Mouse (Mus musculus): ENCODE measurements around the gene Map3k1. TPM values are rescaled to one million over a fixed set of nuclear protein-coding genes. Genes with fewer than 3 reads are reported as not detected.

The Map3k1 gene
- polyA plus RNA-seq, 1 experiment from 2014 or later = 10.7 TPM

GRCm38 (mm10) chr13:111797021-111797420 is 11.8 kb downstream of the Map3k1 start:
- no peak overlapping the region for H3K27ac ChIP-seq (ENCODE audit: low read length)
- no peaks in the 10 kb centered on the region for H3K9me3 ChIP-seq (ENCODE audit: control insufficient read depth, low read length)
- peaks cover 36% of the 10 kb centered on the region for H3K4me1 ChIP-seq (replicated peaks; ENCODE audit: control insufficient read depth, insufficient read depth, low read length)
- no peaks in the 10 kb centered on the region for H3K27me3 ChIP-seq (replicated peaks; ENCODE audit: control insufficient read depth, insufficient read depth, low read length)
- WGBS = 12% methylated on average over 8 of the region's 8 CpGs
- ATAC-seq = peak; percentile 78
- H3K9ac ChIP-seq (replicated peaks; ENCODE audit: low read depth, low read length) = no peak overlapping the region
- H3K36me3 ChIP-seq (ENCODE audit: control insufficient read depth, insufficient read depth) = no peaks in the 10 kb centered on the region
- no peak overlapping the region for H3K4me2 ChIP-seq (ENCODE audit: low read length)
- no peak overlapping the region for H3K4me3 ChIP-seq (replicated peaks; ENCODE audit: low read length)

- Histone ChIP-seq H3K27ac (ENCODE audit: low read length) (no peak overlapping the region), H3K27me3 (replicated peaks; ENCODE audit: control insufficient read depth, insufficient read depth, low read length) (no peaks in the 10 kb centered on the region), H3K4me1 (replicated peaks; ENCODE audit: control insufficient read depth, insufficient read depth, low read length) (peaks cover 37% of the 10 kb centered on the region), H3K4me2 (ENCODE audit: low read length) (no peak overlapping the region), H3K4me3 (replicated peaks; ENCODE audit: low read length) (no peak overlapping the region), H3K9me3 (ENCODE audit: control insufficient read depth, low read length) (no peaks in the 10 kb centered on the region), H3K9ac (replicated peaks; ENCODE audit: low read depth, low read length) (no peak overlapping the region), H3K36me3 (ENCODE audit: control insufficient read depth, insufficient read depth) (no peaks in the 10 kb centered on the region)
- 50% methylated on average over 11 of the region's 11 CpGs for WGBS
- 0 out of 2 replicates have a peak, but pooled peaks have one; percentile 35 for ATAC-seq
These were observed 12.4 kb downstream of the Map3k1 start for GRCm38 (mm10) chr13:111796191-111796920.

DNA sequence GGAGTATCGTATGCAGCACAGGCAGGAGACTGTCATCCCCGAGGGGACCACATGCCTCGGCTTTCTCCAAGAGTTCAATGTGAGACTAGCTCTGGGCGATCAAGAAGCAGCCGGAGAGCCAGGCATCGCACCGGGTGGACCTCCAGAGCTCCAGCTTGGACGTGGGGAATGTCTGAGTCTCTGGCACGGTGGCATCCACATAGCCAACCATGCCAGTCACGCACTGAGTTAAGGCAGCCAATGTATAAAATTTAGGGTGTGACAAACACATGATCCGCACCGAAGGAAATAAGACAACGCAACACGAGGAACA is 15.9 kb downstream of the Map3k1 start:
- Histone ChIP-seq H3K4me3 (replicated peaks; ENCODE audit: low read length) (no peak overlapping the region), H3K27ac (ENCODE audit: low read length) (no peak overlapping the region), H3K4me2 (ENCODE audit: low read length) (no peak overlapping the region), H3K4me1 (replicated peaks; ENCODE audit: control insufficient read depth, insufficient read depth, low read length) (peaks cover 37% of the 10 kb centered on the region), H3K27me3 (replicated peaks; ENCODE audit: control insufficient read depth, insufficient read depth, low read length) (no peaks in the 10 kb centered on the region), H3K9me3 (ENCODE audit: control insufficient read depth, low read length) (no peaks in the 10 kb centered on the region), H3K9ac (replicated peaks; ENCODE audit: low read depth, low read length) (no peak overlapping the region), H3K36me3 (ENCODE audit: control insufficient read depth, insufficient read depth) (no peaks in the 10 kb centered on the region)
- no peak for ATAC-seq
- WGBS = 88% methylated on average over 14 of the region's 14 CpGs

DNA sequence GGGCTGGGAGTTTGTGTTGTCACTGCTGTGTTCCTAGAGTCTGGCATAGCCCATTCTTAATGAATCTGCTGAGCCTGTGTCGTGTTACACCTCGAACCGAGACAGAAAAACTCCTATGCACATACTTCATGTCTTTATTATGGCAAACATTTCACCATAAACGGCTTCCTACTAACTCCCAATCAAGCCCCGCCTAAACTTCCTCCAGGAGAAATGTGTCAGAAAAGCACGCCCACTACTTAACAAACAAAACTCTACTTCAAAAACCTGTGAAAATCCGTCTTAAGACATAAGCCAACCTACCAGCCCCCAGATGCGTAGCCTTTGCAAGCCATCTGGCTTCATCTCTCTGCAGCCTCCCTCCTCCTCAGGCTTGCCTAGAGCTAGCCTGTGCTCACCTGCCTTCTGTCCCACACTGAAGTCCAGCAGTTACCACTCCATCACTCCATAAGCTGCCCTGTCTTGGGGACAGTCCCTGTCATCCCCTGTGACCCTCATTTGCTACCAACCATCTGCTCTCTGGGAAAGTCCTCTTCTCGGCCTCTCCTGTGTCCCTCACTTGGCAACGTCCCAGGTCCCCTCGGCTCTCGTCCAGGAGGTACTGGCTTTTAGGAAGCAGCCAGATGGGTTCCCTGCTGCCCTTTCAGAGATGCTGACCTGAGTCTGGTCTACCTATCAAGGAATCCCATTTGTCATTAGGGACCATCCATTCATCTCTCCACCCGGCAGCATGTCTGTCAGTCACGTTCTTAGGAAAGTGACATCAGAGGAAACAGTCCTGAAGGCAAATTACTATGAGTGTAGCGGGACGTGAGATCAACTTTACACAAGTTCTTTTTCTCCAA is 16.4 kb downstream of the Map3k1 start:
- ATAC-seq = no peak
- Histone ChIP-seq H3K36me3 (ENCODE audit: control insufficient read depth, insufficient read depth) (no peaks in the 10 kb centered on the region), H3K4me2 (ENCODE audit: low read length) (no peak overlapping the region), H3K27me3 (replicated peaks; ENCODE audit: control insufficient read depth, insufficient read depth, low read length) (no peaks in the 10 kb centered on the region), H3K9me3 (ENCODE audit: control insufficient read depth, low read length) (no peaks in the 10 kb centered on the region), H3K9ac (replicated peaks; ENCODE audit: low read depth, low read length) (no peak overlapping the region), H3K4me1 (replicated peaks; ENCODE audit: control insufficient read depth, insufficient read depth, low read length) (peaks cover 33% of the 10 kb centered on the region), H3K4me3 (replicated peaks; ENCODE audit: low read length) (no peak overlapping the region), H3K27ac (ENCODE audit: low read length) (no peak overlapping the region)
- 57% methylated on average over 16 of the region's 16 CpGs for WGBS

GRCm38 (mm10) chr13:111791596-111791995 is 17.2 kb downstream of the Map3k1 start:
- no peak for ATAC-seq
- Histone ChIP-seq H3K36me3 (ENCODE audit: control insufficient read depth, insufficient read depth) (no peaks in the 10 kb centered on the region), H3K27ac (ENCODE audit: low read length) (no peak overlapping the region), H3K4me1 (replicated peaks; ENCODE audit: control insufficient read depth, insufficient read depth, low read length) (peaks cover 27% of the 10 kb centered on the region), H3K4me2 (ENCODE audit: low read length) (no peak overlapping the region), H3K9me3 (ENCODE audit: control insufficient read depth, low read length) (no peaks in the 10 kb centered on the region), H3K9ac (replicated peaks; ENCODE audit: low read depth, low read length) (no peak overlapping the region), H3K4me3 (replicated peaks; ENCODE audit: low read length) (no peak overlapping the region), H3K27me3 (replicated peaks; ENCODE audit: control insufficient read depth, insufficient read depth, low read length) (no peaks in the 10 kb centered on the region)
- WGBS = 83% methylated on average over 11 of the region's 11 CpGs

- Histone ChIP-seq H3K9me3 (ENCODE audit: control insufficient read depth, low read length) (no peaks in the 10 kb centered on the region), H3K4me1 (replicated peaks; ENCODE audit: control insufficient read depth, insufficient read depth, low read length) (peaks cover 17% of the 10 kb centered on the region), H3K27me3 (replicated peaks; ENCODE audit: control insufficient read depth, insufficient read depth, low read length) (no peaks in the 10 kb centered on the region), H3K36me3 (ENCODE audit: control insufficient read depth, insufficient read depth) (no peaks in the 10 kb centered on the region), H3K4me3 (replicated peaks; ENCODE audit: low read length) (no peak overlapping the region), H3K9ac (replicated peaks; ENCODE audit: low read depth, low read length) (no peak overlapping the region), H3K4me2 (ENCODE audit: low read length) (no peak overlapping the region), H3K27ac (ENCODE audit: low read length) (no peak overlapping the region)
- WGBS = 50% methylated on average over 9 of the region's 9 CpGs
- ATAC-seq = no peak; the same call in 1 of the 2 replicates
These were observed 19.2 kb downstream of the Map3k1 start for GRCm38 (mm10) chr13:111789420-111790065.

DNA sequence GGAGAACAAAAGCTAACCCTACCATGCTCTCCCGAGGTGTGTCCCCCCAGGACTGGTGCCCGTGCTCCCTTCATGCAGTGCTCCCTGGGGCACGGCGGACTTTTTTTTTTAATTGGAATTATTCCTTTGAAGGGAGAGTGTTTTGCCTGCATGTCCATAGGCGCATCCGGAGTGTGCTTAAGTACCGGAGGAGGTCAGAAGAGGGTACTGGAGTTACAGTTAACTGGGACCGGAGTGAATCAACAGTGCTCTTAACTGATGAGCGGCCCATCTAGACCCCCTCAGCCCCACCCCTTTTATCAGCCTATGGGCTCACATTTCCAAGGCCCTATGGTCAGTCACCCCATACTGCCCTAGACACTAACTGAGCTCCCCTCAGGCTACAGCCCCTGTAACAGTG is 19.9 kb downstream of the Map3k1 start:
- Histone ChIP-seq H3K9ac (replicated peaks; ENCODE audit: low read depth, low read length) (no peak overlapping the region), H3K27ac (ENCODE audit: low read length) (no peak overlapping the region), H3K4me1 (replicated peaks; ENCODE audit: control insufficient read depth, insufficient read depth, low read length) (peaks cover 17% of the 10 kb centered on the region), H3K4me2 (ENCODE audit: low read length) (no peak overlapping the region), H3K4me3 (replicated peaks; ENCODE audit: low read length) (no peak overlapping the region), H3K36me3 (ENCODE audit: control insufficient read depth, insufficient read depth) (no peaks in the 10 kb centered on the region), H3K27me3 (replicated peaks; ENCODE audit: control insufficient read depth, insufficient read depth, low read length) (no peaks in the 10 kb centered on the region), H3K9me3 (ENCODE audit: control insufficient read depth, low read length) (no peaks in the 10 kb centered on the region)
- no peak for ATAC-seq
- 70% methylated on average over 9 of the region's 9 CpGs for WGBS

GRCm38 (mm10) chr13:111787857-111788619 is 20.8 kb downstream of the Map3k1 start:
- 34% methylated on average over 18 of the region's 18 CpGs for WGBS
- Histone ChIP-seq H3K27ac (ENCODE audit: low read length) (no peak overlapping the region), H3K36me3 (ENCODE audit: control insufficient read depth, insufficient read depth) (no peaks in the 10 kb centered on the region), H3K9ac (replicated peaks; ENCODE audit: low read depth, low read length) (no peak overlapping the region), H3K9me3 (ENCODE audit: control insufficient read depth, low read length) (no peaks in the 10 kb centered on the region), H3K27me3 (replicated peaks; ENCODE audit: control insufficient read depth, insufficient read depth, low read length) (no peaks in the 10 kb centered on the region), H3K4me2 (ENCODE audit: low read length) (no peak overlapping the region), H3K4me1 (replicated peaks; ENCODE audit: control insufficient read depth, insufficient read depth, low read length) (peaks cover 17% of the 10 kb centered on the region), H3K4me3 (replicated peaks; ENCODE audit: low read length) (no peak overlapping the region)
- ATAC-seq = peak; percentile 54

GRCm38 (mm10) chr13:111786584-111786983 is 22.2 kb downstream of the Map3k1 start:
- 92% methylated on average over 7 of the region's 7 CpGs for WGBS
- Histone ChIP-seq H3K36me3 (ENCODE audit: control insufficient read depth, insufficient read depth) (no peaks in the 10 kb centered on the region), H3K4me1 (replicated peaks; ENCODE audit: control insufficient read depth, insufficient read depth, low read length) (peaks cover 9% of the 10 kb centered on the region), H3K27ac (ENCODE audit: low read length) (no peak overlapping the region), H3K4me2 (ENCODE audit: low read length) (no peak overlapping the region), H3K4me3 (replicated peaks; ENCODE audit: low read length) (no peak overlapping the region), H3K27me3 (replicated peaks; ENCODE audit: control insufficient read depth, insufficient read depth, low read length) (no peaks in the 10 kb centered on the region), H3K9ac (replicated peaks; ENCODE audit: low read depth, low read length) (no peak overlapping the region), H3K9me3 (ENCODE audit: control insufficient read depth, low read length) (no peaks in the 10 kb centered on the region)
- no peak for ATAC-seq

Measured in forebrain, embryonic 16.5 days (tissue).